34 mouse cellular contexts compared by ENCODE assay signal in the genomic region with DNA sequence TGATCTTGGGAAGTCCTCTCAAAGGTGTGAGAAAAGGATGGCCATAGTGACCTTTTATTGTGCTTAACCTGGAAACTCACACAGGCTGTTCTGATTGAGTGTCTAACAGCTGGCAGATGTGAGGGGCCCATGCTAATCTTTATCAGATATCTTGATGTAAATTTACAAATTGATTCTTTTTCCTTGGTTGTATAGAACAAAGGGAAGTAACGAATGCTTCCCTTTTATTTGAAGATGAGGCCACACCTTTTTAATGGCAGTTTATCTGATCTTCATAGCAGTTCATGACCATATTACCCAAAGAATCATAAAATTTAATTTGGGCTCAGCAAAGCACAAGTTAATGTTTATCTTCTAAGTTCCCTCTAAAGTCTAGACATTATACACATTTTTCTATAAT.
"Had no signal": no experiment of that assay in that cellular context is flagged by ENCODE, and none has a peak within 500 bp of the region (broad histone marks: within the 10 kb centered on the region; RNA-seq: fewer than 3 reads in every experiment).

No protein-coding gene starts in this region.

- H3K9me3 ChIP-seq: heart, embryonic 10.5 days; heart, embryonic 12.5 days; heart, embryonic 13.5 days; heart, embryonic 15.5 days; hindbrain, embryonic 10.5 days; hindbrain, embryonic 12.5 days; hindbrain, embryonic 13.5 days; hindbrain, embryonic 15.5 days; kidney, embryonic 15.5 days had no signal

- ATAC-seq: hindbrain, embryonic 16.5 days; hindbrain, postnatal 0 days; inflammation-experienced regulatory T-cells, adult 6 months had no signal

- H3K27me3 ChIP-seq: heart, embryonic 12.5 days; heart, embryonic 13.5 days; heart, embryonic 15.5 days; hindbrain, embryonic 12.5 days; hindbrain, embryonic 13.5 days; hindbrain, embryonic 15.5 days; kidney, embryonic 15.5 days had no signal

- H3K4me2 ChIP-seq: heart, embryonic 11.5 days; heart, embryonic 12.5 days; heart, embryonic 13.5 days; heart, embryonic 15.5 days; hindbrain, embryonic 12.5 days; hindbrain, embryonic 13.5 days; hindbrain, embryonic 14.5 days; hindbrain, embryonic 15.5 days; kidney, embryonic 15.5 days had no signal

- H3K36me3 ChIP-seq: heart, embryonic 10.5 days; heart, embryonic 12.5 days; heart, embryonic 13.5 days; heart, embryonic 15.5 days; hindbrain, embryonic 10.5 days; hindbrain, embryonic 12.5 days; hindbrain, embryonic 13.5 days; hindbrain, embryonic 15.5 days; kidney, embryonic 15.5 days had no signal

- H3K27ac ChIP-seq: heart, adult 2 months; heart, embryonic 10.5 days; heart, embryonic 13.5 days; heart, embryonic 15.5 days; hindbrain, embryonic 10.5 days; hindbrain, embryonic 12.5 days; hindbrain, embryonic 13.5 days; hindbrain, embryonic 14.5 days; hindbrain, embryonic 15.5 days; hindbrain, postnatal 0 days; kidney, embryonic 15.5 days; kidney, postnatal 0 days; layer of hippocampus, adult 2 months; left cerebral cortex, adult 2 months had no signal

- H3K9ac ChIP-seq: heart, embryonic 12.5 days; heart, embryonic 13.5 days; heart, embryonic 15.5 days; hindbrain, embryonic 12.5 days; hindbrain, embryonic 13.5 days; hindbrain, embryonic 14.5 days; hindbrain, embryonic 15.5 days; kidney, embryonic 15.5 days had no signal

- DNase-seq: heart, adult 18-20 months; heart, adult 2 months; heart, postnatal 10 days; heart, postnatal 14 days; heart, postnatal 36 days; heart, postnatal 4 days; kidney, adult 11 months; kidney, adult 18-20 months; kidney, adult 2 months; kidney, adult 8-10 months; kidney, adult 9 months; kidney, postnatal 10 days; kidney, postnatal 14 days; kidney, postnatal 25 days; kidney, postnatal 36 days; kidney, postnatal 4 days; layer of hippocampus, adult 9-11 months had no signal

- H3K4me3 ChIP-seq: heart, adult 2 months; heart, embryonic 10.5 days; heart, embryonic 12.5 days; heart, embryonic 13.5 days; heart, embryonic 15.5 days; hindbrain, embryonic 10.5 days; hindbrain, embryonic 12.5 days; hindbrain, embryonic 13.5 days; hindbrain, embryonic 15.5 days; kidney, embryonic 15.5 days; layer of hippocampus, adult 2 months; left cerebral cortex, adult 2 months had no signal

- H3K4me1 ChIP-seq: heart, embryonic 10.5 days; heart, embryonic 15.5 days; hindbrain, embryonic 10.5 days; hindbrain, embryonic 12.5 days; hindbrain, embryonic 13.5 days; hindbrain, embryonic 15.5 days; kidney, embryonic 15.5 days had no signal
